Mouse (Mus musculus): Measurements from ENCODE around the gene Pnliprp1. TPM values are rescaled to one million over a fixed set of nuclear protein-coding genes. Genes with fewer than 3 reads are reported as not detected.

The Pnliprp1 gene
- total RNA-seq (2015; ENCODE audit: low replicate concordance) (not detected in 2 replicates), total RNA-seq (2017; ENCODE audit: low replicate concordance) (not detected in 2 replicates)

GRCm38 (mm10) chr19:58728445-58729031 is at the start of gene Pnliprp1:
Gene Pnliprp1 (plus strand): TSS chr19:58728887.
- no peak for ATAC-seq (replicated peaks; ENCODE audit: low FRiP score, poor library complexity, severe bottlenecking)

DNA sequence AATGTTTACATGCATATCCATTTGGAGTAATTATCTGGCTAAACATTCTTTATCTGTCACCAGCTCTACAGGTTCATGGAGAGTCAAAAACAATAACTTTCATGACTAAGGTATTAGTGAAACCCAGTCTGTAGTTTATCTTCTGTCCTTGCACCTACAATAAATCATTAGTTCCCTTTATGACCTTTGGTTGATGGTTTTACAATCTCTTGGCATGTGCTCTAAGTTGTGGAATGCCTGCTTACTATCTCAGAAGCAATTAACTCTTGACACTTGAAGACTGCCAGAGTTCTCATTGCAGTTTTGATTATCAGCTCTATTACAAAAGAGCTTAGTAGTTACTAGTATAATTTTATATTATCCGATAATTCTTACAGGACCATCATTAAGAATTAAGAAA is 39.8 kb upstream of the Pnliprp1 start:
- no peak for ATAC-seq (replicated peaks; ENCODE audit: low FRiP score, poor library complexity, severe bottlenecking)

DNA sequence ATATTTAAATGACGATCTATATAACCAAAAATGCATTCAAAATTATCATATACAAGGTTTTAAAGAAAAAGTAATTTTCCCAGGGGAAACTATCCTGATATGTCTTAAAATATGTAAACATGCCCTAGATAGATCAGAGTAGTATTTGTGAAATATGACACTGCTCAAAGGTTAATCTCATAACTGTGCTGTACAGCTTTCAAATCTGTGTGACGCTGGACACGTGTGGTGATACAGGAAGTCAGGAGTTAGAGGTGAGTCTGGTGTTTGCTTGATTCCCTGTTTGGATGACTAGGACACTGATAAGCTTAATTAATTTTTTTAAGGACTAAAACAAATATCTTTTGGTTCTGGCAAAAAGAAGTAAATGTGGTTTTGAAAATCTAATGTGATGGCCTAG is 33.4 kb upstream of the Pnliprp1 start:
- no peak for ATAC-seq (replicated peaks; ENCODE audit: low FRiP score, poor library complexity, severe bottlenecking)

DNA sequence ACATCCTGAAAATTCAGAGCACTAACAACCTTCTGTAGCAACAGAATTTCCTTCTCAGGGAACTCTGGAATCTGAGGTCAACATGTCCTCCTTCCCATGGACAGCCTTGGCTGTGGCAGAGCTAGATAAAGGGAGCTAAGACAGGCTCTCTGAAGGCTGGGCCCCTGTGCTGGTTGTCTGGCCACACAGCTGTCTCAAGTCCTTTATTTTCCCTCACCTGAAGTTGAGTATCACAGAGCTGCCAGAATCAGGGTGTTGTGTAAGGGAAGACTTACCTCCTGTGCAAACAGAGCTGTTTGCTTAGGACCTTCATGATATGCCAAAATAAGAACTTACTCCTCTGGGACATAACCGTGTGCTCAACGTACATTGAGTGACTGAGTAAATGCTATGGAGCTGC is 32.5 kb upstream of the Pnliprp1 start:
- no peak for ATAC-seq (replicated peaks; ENCODE audit: low FRiP score, poor library complexity, severe bottlenecking)

- ATAC-seq (replicated peaks; ENCODE audit: low FRiP score, poor library complexity, severe bottlenecking), result no peak
Observed at GRCm38 (mm10) chr19:58704556-58704955, 24.1 kb upstream of the Pnliprp1 start.

DNA sequence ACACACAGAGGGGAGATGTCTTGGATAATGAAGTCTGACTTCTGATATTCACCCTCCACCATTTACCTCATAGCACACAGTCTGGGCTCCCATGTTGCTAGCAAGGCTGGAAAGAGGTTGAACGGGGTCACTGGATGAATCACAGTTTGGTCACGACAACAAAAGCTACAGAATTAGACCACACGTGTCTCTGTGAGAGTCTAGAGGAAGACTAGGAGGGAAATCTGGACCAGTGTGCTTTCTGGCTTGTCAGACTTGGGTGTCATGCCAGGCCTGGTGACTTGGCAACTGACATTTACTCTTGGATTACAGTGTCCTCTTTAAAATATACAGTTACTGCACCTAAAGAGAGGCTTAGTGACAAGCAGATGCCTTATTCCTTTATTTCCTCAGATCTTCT is 20.1 kb upstream of the Pnliprp1 start:
- ATAC-seq (replicated peaks; ENCODE audit: low FRiP score, poor library complexity, severe bottlenecking), result no peak

DNA sequence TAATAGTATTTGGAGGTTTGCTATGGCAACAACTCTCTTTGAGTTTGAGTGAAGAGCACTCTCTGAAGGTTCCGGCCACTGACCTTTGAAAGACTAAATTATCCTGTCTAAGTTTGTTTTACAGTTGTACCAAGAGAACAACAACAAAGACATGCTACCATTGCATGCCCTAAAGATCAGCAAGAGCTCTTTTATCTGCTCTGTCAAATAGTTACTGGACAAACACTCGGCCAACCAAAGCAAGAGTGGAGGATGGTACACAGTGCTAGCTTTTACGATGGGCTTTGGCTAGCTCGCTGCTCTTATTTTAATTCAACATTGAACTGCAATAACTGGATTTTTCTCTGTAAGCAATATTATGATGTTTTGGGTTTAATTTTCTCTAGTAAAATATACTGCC is 10.8 kb upstream of the Pnliprp1 start:
- no peak for ATAC-seq (replicated peaks; ENCODE audit: low FRiP score, poor library complexity, severe bottlenecking)

DNA sequence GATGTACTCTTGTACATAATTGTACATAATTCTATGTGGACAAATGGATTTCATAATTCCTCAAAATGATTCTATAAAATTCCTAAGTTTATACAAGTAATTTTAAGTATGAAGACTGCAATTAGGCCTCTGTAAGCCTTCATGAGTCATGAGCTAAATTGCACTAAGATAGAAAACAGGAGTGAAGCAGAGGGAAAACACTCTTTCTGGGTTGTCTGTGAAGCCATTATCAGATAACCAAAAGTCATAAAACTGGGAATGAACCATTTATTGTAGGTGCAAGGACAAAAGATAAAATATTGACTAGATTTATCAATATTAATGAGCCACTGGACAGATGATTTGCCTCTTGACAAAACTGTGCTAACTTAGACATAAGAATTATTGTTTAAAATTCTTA is 8.2 kb upstream of the Pnliprp1 start:
- ATAC-seq (replicated peaks; ENCODE audit: low FRiP score, poor library complexity, severe bottlenecking), result no peak

DNA sequence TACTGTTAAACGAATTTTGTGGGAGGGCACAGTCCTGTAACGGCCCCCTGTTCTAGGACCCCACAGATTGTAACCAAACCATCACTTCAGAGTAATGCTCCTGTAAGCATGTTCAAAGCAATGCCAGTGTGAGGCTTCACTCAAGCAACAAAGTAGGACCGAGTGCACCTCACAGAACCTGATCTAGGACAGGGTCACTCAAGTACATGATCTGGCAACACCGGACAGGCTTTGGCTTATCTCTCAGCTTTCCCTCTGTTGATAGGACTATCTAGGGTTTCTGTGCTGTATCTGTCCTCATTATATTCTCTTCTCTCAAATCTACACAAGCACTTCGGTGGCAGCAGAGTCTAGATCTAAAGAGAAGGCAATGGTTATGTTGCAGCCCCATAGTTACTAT is 2.1 kb upstream of the Pnliprp1 start:
- ATAC-seq (replicated peaks; ENCODE audit: low FRiP score, poor library complexity, severe bottlenecking), result no peak

GRCm38 (mm10) chr19:58727756-58728155 is 931 bp upstream of the Pnliprp1 start:
- no peak for ATAC-seq (replicated peaks; ENCODE audit: low FRiP score, poor library complexity, severe bottlenecking)

GRCm38 (mm10) chr19:58733216-58733615 is 4.5 kb downstream of the Pnliprp1 start:
- ATAC-seq (replicated peaks; ENCODE audit: low FRiP score, poor library complexity, severe bottlenecking), result no peak

DNA sequence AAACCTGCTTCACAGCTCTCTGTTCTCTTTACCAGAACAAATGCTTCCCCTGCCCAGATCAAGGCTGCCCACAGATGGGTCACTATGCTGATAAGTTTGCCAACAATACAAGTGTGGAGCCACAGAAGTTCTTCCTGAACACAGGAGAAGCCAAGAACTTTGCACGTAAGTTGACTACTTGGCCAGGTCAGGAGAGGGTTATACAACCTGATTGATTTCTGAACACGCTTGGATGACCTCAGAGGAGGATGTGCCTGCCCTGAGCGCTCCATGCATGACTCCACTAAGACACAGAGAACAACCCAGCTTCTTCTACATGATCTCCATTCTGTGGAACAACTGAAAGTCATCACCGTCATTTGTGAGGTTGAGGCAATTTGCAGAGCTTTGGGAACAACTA is 9.4 kb downstream of the Pnliprp1 start:
- ATAC-seq (replicated peaks; ENCODE audit: low FRiP score, poor library complexity, severe bottlenecking), result no peak

DNA sequence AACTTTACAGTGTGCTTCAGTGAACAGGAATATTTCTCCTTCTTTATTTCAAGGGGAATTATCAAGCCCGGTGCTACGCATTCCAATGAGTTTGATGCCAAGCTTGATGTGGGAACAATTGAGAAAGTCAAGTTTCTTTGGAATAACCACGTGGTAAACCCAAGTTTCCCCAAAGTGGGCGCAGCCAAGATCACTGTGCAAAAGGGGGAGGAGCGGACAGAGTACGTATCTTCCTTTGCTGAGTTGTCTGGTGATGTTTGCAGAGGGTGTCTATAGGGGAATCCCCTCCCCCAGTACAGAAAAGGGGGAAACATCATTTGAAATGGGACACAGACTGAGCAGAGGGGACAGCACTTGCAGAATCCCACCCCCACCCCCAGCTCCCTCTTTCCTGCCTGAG is 12.3 kb downstream of the Pnliprp1 start:
- ATAC-seq (replicated peaks; ENCODE audit: low FRiP score, poor library complexity, severe bottlenecking), result no peak

GRCm38 (mm10) chr19:58742711-58743110 is 14.0 kb downstream of the Pnliprp1 start:
- ATAC-seq (replicated peaks; ENCODE audit: low FRiP score, poor library complexity, severe bottlenecking), result no peak

- no peak for ATAC-seq (replicated peaks; ENCODE audit: low FRiP score, poor library complexity, severe bottlenecking)
Observed at GRCm38 (mm10) chr19:58743736-58744135, 15.0 kb downstream of the Pnliprp1 start.

- ATAC-seq (replicated peaks; ENCODE audit: low FRiP score, poor library complexity, severe bottlenecking), result no peak
Observed at GRCm38 (mm10) chr19:58747498-58748000, 18.9 kb downstream of the Pnliprp1 start.

DNA sequence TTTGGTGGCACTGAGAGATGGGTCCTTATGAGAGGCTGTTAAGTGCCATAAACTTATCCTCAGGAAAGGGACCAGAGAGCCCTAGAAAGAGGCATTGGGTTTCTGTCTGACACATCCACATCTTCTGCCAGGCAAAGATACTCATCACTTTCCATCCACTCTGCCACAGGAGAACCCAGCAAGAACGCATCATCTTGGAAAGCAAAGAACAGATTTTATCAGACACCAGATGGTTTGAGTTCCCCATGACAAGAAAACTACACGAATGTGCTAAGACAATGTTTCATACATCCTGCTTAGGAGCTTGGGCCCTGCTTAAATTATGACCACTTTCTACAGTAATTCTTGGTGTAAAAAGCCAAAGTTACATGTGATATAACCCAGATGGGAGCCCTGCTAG is 22.1 kb downstream of the Pnliprp1 start:
- ATAC-seq (replicated peaks; ENCODE audit: low FRiP score, poor library complexity, severe bottlenecking), result no peak

GRCm38 (mm10) chr19:58751504-58751903 is 22.8 kb downstream of the Pnliprp1 start:
- ATAC-seq (replicated peaks; ENCODE audit: low FRiP score, poor library complexity, severe bottlenecking), result no peak

- ATAC-seq (replicated peaks; ENCODE audit: low FRiP score, poor library complexity, severe bottlenecking), result no peak
Observed at GRCm38 (mm10) chr19:58758871-58759270, 30.2 kb downstream of the Pnliprp1 start.

- ATAC-seq (replicated peaks; ENCODE audit: low FRiP score, poor library complexity, severe bottlenecking), result no peak
Observed at GRCm38 (mm10) chr19:58759423-58759822, 30.7 kb downstream of the Pnliprp1 start, which contains the start of gene Pnliprp2. Gene Pnliprp2 (plus strand): TSS chr19:58759719.

DNA sequence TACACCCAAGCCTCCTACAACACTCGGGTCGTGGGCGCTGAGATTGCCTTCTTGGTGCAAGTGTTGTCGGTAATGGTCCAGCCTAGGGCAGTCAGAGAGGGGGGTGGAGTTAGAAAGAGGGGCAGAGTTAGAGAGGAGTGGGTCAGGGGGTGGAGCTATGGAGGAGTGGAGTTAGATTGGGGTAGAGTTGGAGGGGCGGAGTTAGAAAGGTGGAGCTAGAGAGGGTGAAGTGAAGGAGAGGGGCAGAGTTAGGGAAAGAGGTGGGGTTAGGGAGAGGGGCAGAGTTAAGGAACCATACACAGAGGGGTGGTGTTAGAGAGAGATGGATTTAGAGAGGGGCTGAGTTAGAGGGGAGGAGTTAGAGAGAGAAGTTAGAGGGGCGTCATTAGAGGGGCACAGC is 33.6 kb downstream of the Pnliprp1 start:
- no peak for ATAC-seq (replicated peaks; ENCODE audit: low FRiP score, poor library complexity, severe bottlenecking)
